Mouse (Mus musculus) liver, postnatal 0 days (tissue): ENCODE data around the gene Dhcr24. TPM values are rescaled to one million over a fixed set of nuclear protein-coding genes. Genes with fewer than 3 reads are reported as not detected.
A peak's percentile ranks its signal among the peaks of the same experiment; 100 is the strongest.

Source experiments
- ATAC-seq: fragments of 200-750 bp; cut with Nextera tagmentation; 2 replicates; pipeline ENCODE4 v1.8.0; 2017; ENCODE audit warnings: mild to moderate bottlenecking, moderate library complexity
- DNase-seq: peaks from one replicate; pipeline ENCODE4 v3.0.0-alpha.2; 2016
- H3K27ac ChIP-seq: fragments of 300-500 bp; sonication (generic); 2 replicates; pipeline ENCODE4 v1.5.1; 2014; ENCODE audit warnings: antibody characterized with exemption, moderate library complexity, mild to moderate bottlenecking, low read depth
- H3K27me3 ChIP-seq: fragments of 300-500 bp; sonication (generic); 2 replicates; pipeline ENCODE4 v1.6.1; 2014; ENCODE audit warnings: low read length, control low read depth, mixed read lengths; ENCODE audit not compliant: insufficient read depth
- H3K36me3 ChIP-seq: fragments of 300-500 bp; sonication (generic); replicated peaks from 2 replicates; pipeline ENCODE4 v1.6.1; 2014; ENCODE audit warnings: mild to moderate bottlenecking, control low read depth, low read length, moderate library complexity, mixed read lengths; ENCODE audit not compliant: insufficient read depth
- H3K4me1 ChIP-seq: fragments of 300-500 bp; sonication (generic); 2 replicates; pipeline ENCODE4 v1.6.1; 2014; ENCODE audit warnings: antibody characterized with exemption, mild to moderate bottlenecking, control low read depth; ENCODE audit not compliant: insufficient read depth
- H3K4me2 ChIP-seq: fragments of 300-500 bp; sonication (generic); 2 replicates; pipeline ENCODE4 v1.6.1; 2014; ENCODE audit warnings: low read depth, mild to moderate bottlenecking, low read length, moderate library complexity, mixed read lengths
- H3K4me3 ChIP-seq: fragments of 300-500 bp; sonication (generic); 2 replicates; pipeline ENCODE4 v1.5.1; 2014; ENCODE audit warnings: low read depth, low read length
- H3K9ac ChIP-seq: fragments of 300-500 bp; sonication (generic); replicated peaks from 2 replicates; pipeline ENCODE4 v1.6.1; 2014; ENCODE audit warnings: mild to moderate bottlenecking, moderate library complexity
- H3K9me3 ChIP-seq: fragments of 300-500 bp; sonication (generic); 2 replicates; pipeline ENCODE4 v1.6.1; 2016; ENCODE audit warnings: mild to moderate bottlenecking, control low read depth, low read length, mixed read lengths
- CTCF ChIP-seq: sonication (generic); IDR thresholded peaks from 2 replicates; pipeline ENCODE4 v1.5.1; 2016; ENCODE audit warnings: antibody characterized with exemption, low read depth
- EP300 ChIP-seq: IDR thresholded peaks from 2 replicates; pipeline ENCODE4 v1.6.1; 2016; ENCODE audit warnings: antibody characterized with exemption, low read depth, mild to moderate bottlenecking
- WGBS: fragments of 180-500 bp; shearing (Covaris S2); extraction: QIAGEN DNeasy Blood & Tissue Kit; methylation state at CpG from one replicate; pipeline ENCODE4 v1.1.7; 2014; ENCODE audit not compliant: insufficient replicate concordance; 5-methylcytosine and 5-hydroxymethylcytosine counted together
- polyA plus RNA-seq: library from polyadenylated mRNA; unstranded; fragments of >200 nt; fragmentation: Nextera tagmentation; extraction: Ambion mirVana; gene quantifications from 2 replicates; pipeline ENCODE4 v1.2.1, GENCODE M21; 2015

Gene Dhcr24
- polyA plus RNA-seq, 1 experiment from 2014 or later: 17.1 TPM

DNA sequence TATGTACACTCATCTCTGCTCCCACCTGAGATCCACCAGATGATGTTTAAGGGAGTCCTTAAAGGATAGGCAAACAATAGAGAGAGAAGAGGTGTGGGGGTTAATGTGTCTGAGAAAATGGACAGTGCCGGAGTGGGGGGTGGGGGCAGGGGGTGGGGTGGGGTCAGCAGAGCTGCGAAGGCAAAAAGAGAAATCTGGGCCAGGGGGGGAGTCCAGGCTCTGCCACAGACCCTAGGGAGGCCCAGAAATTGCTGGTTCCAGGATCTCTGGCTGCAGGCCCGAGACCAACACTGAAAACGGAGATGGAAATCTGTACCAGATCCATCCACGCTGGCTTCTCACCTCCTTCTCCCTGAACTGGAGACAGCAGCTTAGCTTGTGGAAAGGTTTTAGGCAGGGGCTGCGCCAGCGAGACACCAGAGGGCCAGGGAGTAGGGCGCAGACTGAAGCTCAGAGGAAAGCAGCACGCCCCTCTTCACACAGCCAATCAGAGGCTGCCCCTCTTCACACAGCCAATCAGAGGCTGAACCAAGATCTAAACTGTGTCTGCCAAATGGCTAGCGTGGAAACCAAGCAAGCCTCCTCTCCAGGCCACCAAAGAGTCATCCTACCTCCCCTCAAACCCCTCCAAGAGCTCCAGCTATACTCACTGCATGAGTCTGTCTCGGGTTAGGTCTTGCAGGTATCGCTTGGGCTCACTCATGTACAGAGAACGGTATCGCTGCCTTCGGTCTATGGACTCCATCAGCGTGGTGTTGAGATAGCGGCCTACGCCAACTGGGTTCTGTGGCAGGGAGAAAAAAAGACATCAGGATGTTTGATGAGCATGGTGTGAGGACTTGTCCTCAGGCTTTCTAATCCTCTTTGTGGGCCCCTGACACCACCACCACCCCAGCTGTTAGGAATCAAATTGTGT is 46.1 kb downstream of the Dhcr24 start:
- 47% methylated on average over 18 of the region's 18 CpGs for WGBS
- no peak overlapping the region for H3K4me3 ChIP-seq
- no peak overlapping the region for H3K9ac ChIP-seq
- no peaks in the 10 kb centered on the region for H3K36me3 ChIP-seq
- H3K4me1 ChIP-seq: no peaks in the 10 kb centered on the region; the same call in 1 of the 2 replicates
- no peak overlapping the region; the same call in 1 of the 2 replicates for H3K4me2 ChIP-seq
- no peaks in the 10 kb centered on the region for H3K9me3 ChIP-seq
- H3K27me3 ChIP-seq: no peaks in the 10 kb centered on the region
- ATAC-seq (peak; percentile 82), DNase-seq (no peak)
- no peak overlapping the region for H3K27ac ChIP-seq
- TF ChIP-seq EP300: no peak
- TF ChIP-seq CTCF: no peak

DNA sequence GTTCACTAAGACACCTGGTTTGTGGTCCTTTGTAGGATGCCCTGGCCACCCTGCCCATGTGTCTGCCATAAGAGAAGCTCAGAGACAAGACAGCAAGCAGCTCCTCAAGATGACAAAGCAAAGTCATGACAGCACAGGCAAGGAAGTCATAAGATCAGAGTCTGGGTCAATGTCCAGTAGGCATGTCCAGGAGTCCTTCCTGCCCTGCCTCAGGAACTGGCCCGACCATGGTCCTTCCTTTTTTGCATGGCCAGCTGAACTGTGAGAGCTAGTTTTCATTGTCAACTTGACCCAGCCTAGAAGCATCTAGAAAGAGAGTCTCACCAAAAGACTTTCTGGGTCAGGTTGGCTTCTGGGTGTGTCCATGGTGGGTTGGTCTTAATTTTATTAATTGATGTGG is 47.1 kb downstream of the Dhcr24 start:
- Histone ChIP-seq H3K4me2 (no peak overlapping the region), H3K4me1 (peaks cover 1% of the 10 kb centered on the region), H3K27ac (no peak overlapping the region), H3K36me3 (no peaks in the 10 kb centered on the region), H3K4me3 (no peak overlapping the region), H3K9me3 (no peaks in the 10 kb centered on the region), H3K27me3 (no peaks in the 10 kb centered on the region), H3K9ac (no peak overlapping the region)
- ATAC-seq: no peak
- no peak for TF ChIP-seq EP300
- WGBS: 67% methylated on average over 1 of the region's 1 CpGs
- no peak for DNase-seq

DNA sequence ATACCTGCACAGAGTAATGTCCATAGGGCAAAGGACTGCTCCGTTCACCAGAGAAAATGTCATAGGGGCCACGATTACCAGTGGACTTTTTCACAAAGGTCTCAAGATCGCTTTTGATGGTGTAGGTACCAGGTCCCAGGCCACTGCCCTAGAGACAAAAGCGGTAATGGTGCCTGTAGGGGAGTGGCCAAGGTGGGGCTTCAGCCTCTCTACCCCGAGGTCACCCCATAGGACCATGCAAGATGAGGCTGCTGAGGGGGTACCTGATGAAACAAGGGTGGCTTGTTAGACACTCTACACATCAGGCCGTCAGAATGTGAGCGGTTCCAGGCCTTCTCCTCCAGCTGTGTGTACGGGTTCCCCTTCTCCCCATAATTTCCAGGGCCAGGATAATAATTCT is 52.3 kb downstream of the Dhcr24 start:
- Histone ChIP-seq H3K27ac (peak overlapping the region; percentile 52; the same call in 1 of the 2 replicates), H3K9ac (no peak overlapping the region)

GRCm38 (mm10) chr4:106613560-106613959 is 52.7 kb downstream of the Dhcr24 start:
- peak; percentile 83 for ATAC-seq
- peak overlapping the region; percentile 77 for H3K27ac ChIP-seq
- H3K4me1 ChIP-seq: peaks cover 17% of the 10 kb centered on the region
- peak; percentile 67 for DNase-seq
- peaks cover 15% of the 10 kb centered on the region; the same call in 1 of the 2 replicates for H3K27me3 ChIP-seq
- H3K4me3 ChIP-seq: no peak overlapping the region
- H3K4me2 ChIP-seq: peak overlapping the region; percentile 53
- 41% methylated on average over 3 of the region's 3 CpGs for WGBS
- TF ChIP-seq EP300: peak; percentile 96
- TF ChIP-seq CTCF: no peak
- peak overlapping the region; percentile 47; the same call in 1 of the 2 replicates for H3K9ac ChIP-seq
- H3K36me3 ChIP-seq: no peaks in the 10 kb centered on the region
- no peaks in the 10 kb centered on the region for H3K9me3 ChIP-seq

More for the DNA sequence above, 52.3 kb downstream of the Dhcr24 start:
- WGBS: 70% methylated on average over 8 of the region's 8 CpGs
- H3K27me3 ChIP-seq: peaks cover 15% of the 10 kb centered on the region; the same call in 1 of the 2 replicates
- DNase-seq: no peak
- no peak overlapping the region for H3K4me3 ChIP-seq
- H3K4me2 ChIP-seq: no peak overlapping the region
- H3K9me3 ChIP-seq: no peaks in the 10 kb centered on the region
- no peak for TF ChIP-seq EP300
- no peak for TF ChIP-seq CTCF
- peak; percentile 4; the same call in 1 of the 2 replicates for ATAC-seq
- H3K36me3 ChIP-seq: no peaks in the 10 kb centered on the region
- H3K4me1 ChIP-seq: peaks cover 17% of the 10 kb centered on the region

DNA sequence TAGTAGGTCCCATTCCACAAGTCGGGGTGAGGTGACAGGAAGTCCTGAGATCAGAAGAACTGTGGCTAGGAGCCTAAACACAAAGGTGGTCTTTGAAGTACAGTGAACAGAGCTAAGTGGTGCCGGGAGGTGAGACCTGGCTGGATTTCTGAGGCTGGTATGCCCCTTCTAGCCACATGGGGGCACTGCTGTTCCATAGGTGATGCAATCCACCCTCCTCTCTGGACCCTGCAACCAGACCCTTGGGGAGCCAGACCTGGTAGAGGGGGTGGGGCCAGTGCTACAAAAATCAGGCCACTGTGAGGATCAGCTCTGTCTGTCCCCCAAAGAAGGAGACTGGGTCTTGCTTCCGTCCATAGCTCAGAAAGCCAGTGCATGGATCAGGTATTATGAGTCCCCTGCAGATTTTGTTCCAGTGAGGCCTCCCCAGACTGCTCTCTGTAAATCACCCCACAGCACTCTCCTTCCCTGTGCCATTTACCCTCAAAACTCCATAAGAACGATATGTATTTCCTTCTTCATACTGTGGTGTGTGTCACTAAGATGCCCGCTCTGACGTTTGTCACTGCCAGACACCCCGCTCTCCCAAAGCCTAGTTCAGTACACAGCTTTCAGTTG is 53.5 kb downstream of the Dhcr24 start:
- 49% methylated on average over 7 of the region's 7 CpGs for WGBS

DNA sequence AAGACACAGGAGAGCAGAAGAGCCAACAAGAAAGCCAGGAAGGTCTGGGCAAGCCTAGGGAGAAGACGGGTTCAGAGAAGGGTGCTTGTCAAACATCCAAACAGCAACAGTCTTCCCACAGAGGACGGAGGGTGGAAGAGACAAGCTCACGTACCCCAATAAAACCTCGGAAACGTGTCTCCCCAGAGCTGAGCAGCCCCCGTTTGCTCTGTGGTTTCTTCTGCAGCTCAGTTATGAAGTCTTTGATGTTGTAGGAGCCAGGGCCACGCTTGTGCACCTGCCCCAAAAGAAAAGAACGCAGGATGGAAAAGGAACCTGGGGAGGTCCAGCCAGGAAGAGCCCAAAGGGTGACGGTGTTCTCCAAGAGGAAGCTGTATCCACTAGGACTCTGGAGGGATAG is 54.0 kb downstream of the Dhcr24 start:
- TF ChIP-seq CTCF: no peak
- no peak for TF ChIP-seq EP300

More for the DNA sequence above, 53.5 kb downstream of the Dhcr24 start:
- Histone ChIP-seq H3K27ac (peak overlapping the region; percentile 77), H3K9me3 (no peaks in the 10 kb centered on the region), H3K4me1 (peaks cover 17% of the 10 kb centered on the region), H3K4me2 (peak overlapping the region; percentile 53), H3K36me3 (no peaks in the 10 kb centered on the region), H3K9ac (peak overlapping the region; percentile 47; the same call in 1 of the 2 replicates), H3K4me3 (no peak overlapping the region), H3K27me3 (peaks cover 15% of the 10 kb centered on the region; the same call in 1 of the 2 replicates)
- peak; percentile 75 for ATAC-seq
- no peak for TF ChIP-seq EP300
- peak; percentile 97 for TF ChIP-seq CTCF
- DNase-seq: peak; percentile 76

More for the DNA sequence above, 54.0 kb downstream of the Dhcr24 start:
- Histone ChIP-seq H3K4me1 (peaks cover 17% of the 10 kb centered on the region), H3K9ac (no peak overlapping the region), H3K9me3 (no peaks in the 10 kb centered on the region), H3K4me3 (no peak overlapping the region), H3K27me3 (peaks cover 15% of the 10 kb centered on the region; the same call in 1 of the 2 replicates), H3K4me2 (no peak overlapping the region), H3K36me3 (no peaks in the 10 kb centered on the region), H3K27ac (no peak overlapping the region)
- ATAC-seq: no peak
- 71% methylated on average over 9 of the region's 9 CpGs for WGBS
- no peak for DNase-seq
